Mouse (Mus musculus): ENCODE measurements at regions not wholly inside any gene's neighbourhood (a gene's known extent, or its start where the extent isn't known, plus 50 kb on each side); places are given as distances from the start of the nearest gene placed in this dataset.

- no peak overlapping the region for H3K9ac ChIP-seq (ENCODE audit: low read depth, low read length)
- 80% methylated on average over 6 of the region's 6 CpGs for WGBS
Observed at GRCm38 (mm10) chr4:56305664-56306330, 434.1 kb upstream of the Gm26657 start.

GRCm38 (mm10) chr4:56304275-56304674 lies 435.6 kb upstream of the Gm26657 start:
- no peaks in the 10 kb centered on the region for H3K9me3 ChIP-seq (ENCODE audit: control insufficient read depth, low read length)
- DNase-seq (ENCODE audit: low spot score) (no peak), ATAC-seq (ENCODE audit: low FRiP score) (no peak)
- no peak overlapping the region for H3K4me3 ChIP-seq (ENCODE audit: low read depth, low read length)
- no peaks in the 10 kb centered on the region for H3K27me3 ChIP-seq (ENCODE audit: control insufficient read depth, insufficient read depth, low read length)
- no peak overlapping the region for H3K27ac ChIP-seq (ENCODE audit: low read depth, low read length)
- no peak overlapping the region for H3K4me2 ChIP-seq (replicated peaks; ENCODE audit: low read depth, low read length)
- H3K4me1 ChIP-seq (replicated peaks; ENCODE audit: control insufficient read depth, insufficient read depth, low read length), result no peaks in the 10 kb centered on the region
- H3K9ac ChIP-seq (ENCODE audit: low read depth, low read length), result no peak overlapping the region
- H3K36me3 ChIP-seq (ENCODE audit: control insufficient read depth, insufficient read depth, low read length), result no peaks in the 10 kb centered on the region
- WGBS, result 56% methylated on average over 2 of the region's 2 CpGs

More at GRCm38 (mm10) chr4:56305664-56306330, 434.1 kb upstream of the Gm26657 start:
- H3K9me3 ChIP-seq (ENCODE audit: control insufficient read depth, low read length), result no peaks in the 10 kb centered on the region
- no peak overlapping the region for H3K4me3 ChIP-seq (ENCODE audit: low read depth, low read length)
- H3K36me3 ChIP-seq (ENCODE audit: control insufficient read depth, insufficient read depth, low read length), result no peaks in the 10 kb centered on the region
- no peak for ATAC-seq (ENCODE audit: low FRiP score)
- no peaks in the 10 kb centered on the region for H3K4me1 ChIP-seq (replicated peaks; ENCODE audit: control insufficient read depth, insufficient read depth, low read length)
- H3K27ac ChIP-seq (ENCODE audit: low read depth, low read length), result no peak overlapping the region
- H3K4me2 ChIP-seq (replicated peaks; ENCODE audit: low read depth, low read length), result no peak overlapping the region
- no peaks in the 10 kb centered on the region for H3K27me3 ChIP-seq (ENCODE audit: control insufficient read depth, insufficient read depth, low read length)
- no peak for DNase-seq (ENCODE audit: low spot score)

- DNase-seq (ENCODE audit: low spot score) (no peak), ATAC-seq (ENCODE audit: low FRiP score) (no peak)
- WGBS, result 83% methylated on average over 2 of the region's 2 CpGs
- Histone ChIP-seq H3K36me3 (ENCODE audit: control insufficient read depth, insufficient read depth, low read length) (no peaks in the 10 kb centered on the region), H3K4me3 (ENCODE audit: low read depth, low read length) (no peak overlapping the region), H3K4me2 (replicated peaks; ENCODE audit: low read depth, low read length) (no peak overlapping the region), H3K4me1 (replicated peaks; ENCODE audit: control insufficient read depth, insufficient read depth, low read length) (no peaks in the 10 kb centered on the region), H3K9ac (ENCODE audit: low read depth, low read length) (no peak overlapping the region), H3K9me3 (ENCODE audit: control insufficient read depth, low read length) (no peaks in the 10 kb centered on the region), H3K27me3 (ENCODE audit: control insufficient read depth, insufficient read depth, low read length) (no peaks in the 10 kb centered on the region), H3K27ac (ENCODE audit: low read depth, low read length) (no peak overlapping the region)
Observed at GRCm38 (mm10) chr4:56287980-56288379, 451.9 kb upstream of the Gm26657 start.

GRCm38 (mm10) chr4:56284490-56284889 lies 455.4 kb upstream of the Gm26657 start:
- Histone ChIP-seq H3K36me3 (ENCODE audit: control insufficient read depth, insufficient read depth, low read length) (no peaks in the 10 kb centered on the region), H3K4me1 (replicated peaks; ENCODE audit: control insufficient read depth, insufficient read depth, low read length) (no peaks in the 10 kb centered on the region), H3K27me3 (ENCODE audit: control insufficient read depth, insufficient read depth, low read length) (no peaks in the 10 kb centered on the region), H3K4me3 (ENCODE audit: low read depth, low read length) (no peak overlapping the region), H3K4me2 (replicated peaks; ENCODE audit: low read depth, low read length) (no peak overlapping the region), H3K9ac (ENCODE audit: low read depth, low read length) (no peak overlapping the region), H3K9me3 (ENCODE audit: control insufficient read depth, low read length) (no peaks in the 10 kb centered on the region), H3K27ac (ENCODE audit: low read depth, low read length) (no peak overlapping the region)
- DNase-seq (ENCODE audit: low spot score), result no peak
- no peak for ATAC-seq (ENCODE audit: low FRiP score)
- 72% methylated on average over 2 of the region's 2 CpGs for WGBS

- no peaks in the 10 kb centered on the region for H3K4me1 ChIP-seq (replicated peaks; ENCODE audit: control insufficient read depth, insufficient read depth, low read length)
- DNase-seq (ENCODE audit: low spot score) (no peak), ATAC-seq (ENCODE audit: low FRiP score) (no peak)
- H3K4me2 ChIP-seq (replicated peaks; ENCODE audit: low read depth, low read length), result no peak overlapping the region
- no peaks in the 10 kb centered on the region for H3K27me3 ChIP-seq (ENCODE audit: control insufficient read depth, insufficient read depth, low read length)
- WGBS, result 89% methylated on average over 3 of the region's 3 CpGs
- H3K9ac ChIP-seq (ENCODE audit: low read depth, low read length), result no peak overlapping the region
- H3K4me3 ChIP-seq (ENCODE audit: low read depth, low read length), result no peak overlapping the region
- H3K36me3 ChIP-seq (ENCODE audit: control insufficient read depth, insufficient read depth, low read length), result no peaks in the 10 kb centered on the region
- H3K27ac ChIP-seq (ENCODE audit: low read depth, low read length), result no peak overlapping the region
- H3K9me3 ChIP-seq (ENCODE audit: control insufficient read depth, low read length), result no peaks in the 10 kb centered on the region
Observed at GRCm38 (mm10) chr4:56275836-56276235, 464.0 kb upstream of the Gm26657 start.

- Histone ChIP-seq H3K27ac (ENCODE audit: low read depth, low read length) (no peak overlapping the region), H3K4me2 (replicated peaks; ENCODE audit: low read depth, low read length) (no peak overlapping the region), H3K9me3 (ENCODE audit: control insufficient read depth, low read length) (no peaks in the 10 kb centered on the region), H3K9ac (ENCODE audit: low read depth, low read length) (no peak overlapping the region), H3K27me3 (ENCODE audit: control insufficient read depth, insufficient read depth, low read length) (no peaks in the 10 kb centered on the region), H3K4me3 (ENCODE audit: low read depth, low read length) (no peak overlapping the region), H3K4me1 (replicated peaks; ENCODE audit: control insufficient read depth, insufficient read depth, low read length) (no peaks in the 10 kb centered on the region), H3K36me3 (ENCODE audit: control insufficient read depth, insufficient read depth, low read length) (no peaks in the 10 kb centered on the region)
- 89% methylated on average over 4 of the region's 4 CpGs for WGBS
- ATAC-seq (ENCODE audit: low FRiP score) (no peak), DNase-seq (ENCODE audit: low spot score) (no peak)
Observed at GRCm38 (mm10) chr4:56271390-56271789, 468.5 kb upstream of the Gm26657 start.

GRCm38 (mm10) chr4:56264626-56265025 lies 475.2 kb upstream of the Gm26657 start:
- no peak for DNase-seq (ENCODE audit: low spot score)
- H3K4me1 ChIP-seq (replicated peaks; ENCODE audit: control insufficient read depth, insufficient read depth, low read length), result no peaks in the 10 kb centered on the region
- ATAC-seq (ENCODE audit: low FRiP score), result no peak
- H3K9ac ChIP-seq (ENCODE audit: low read depth, low read length), result no peak overlapping the region
- H3K27ac ChIP-seq (ENCODE audit: low read depth, low read length), result no peak overlapping the region
- no peaks in the 10 kb centered on the region for H3K9me3 ChIP-seq (ENCODE audit: control insufficient read depth, low read length)
- WGBS, result 90% methylated on average over 4 of the region's 4 CpGs
- H3K27me3 ChIP-seq (ENCODE audit: control insufficient read depth, insufficient read depth, low read length), result no peaks in the 10 kb centered on the region
- no peaks in the 10 kb centered on the region for H3K36me3 ChIP-seq (ENCODE audit: control insufficient read depth, insufficient read depth, low read length)
- no peak overlapping the region for H3K4me3 ChIP-seq (ENCODE audit: low read depth, low read length)
- H3K4me2 ChIP-seq (replicated peaks; ENCODE audit: low read depth, low read length), result no peak overlapping the region

- no peaks in the 10 kb centered on the region for H3K9me3 ChIP-seq (ENCODE audit: control insufficient read depth, low read length)
- no peak overlapping the region for H3K27ac ChIP-seq (ENCODE audit: low read depth, low read length)
- ATAC-seq (ENCODE audit: low FRiP score), result no peak
- no peak overlapping the region for H3K9ac ChIP-seq (ENCODE audit: low read depth, low read length)
- no peaks in the 10 kb centered on the region for H3K36me3 ChIP-seq (ENCODE audit: control insufficient read depth, insufficient read depth, low read length)
- no peak for DNase-seq (ENCODE audit: low spot score)
- H3K27me3 ChIP-seq (ENCODE audit: control insufficient read depth, insufficient read depth, low read length), result no peaks in the 10 kb centered on the region
- H3K4me1 ChIP-seq (replicated peaks; ENCODE audit: control insufficient read depth, insufficient read depth, low read length), result no peaks in the 10 kb centered on the region
- H3K4me3 ChIP-seq (ENCODE audit: low read depth, low read length), result no peak overlapping the region
- no peak overlapping the region for H3K4me2 ChIP-seq (replicated peaks; ENCODE audit: low read depth, low read length)
Observed at GRCm38 (mm10) chr4:56263822-56264221, 476.0 kb upstream of the Gm26657 start.

- no peak overlapping the region for H3K9ac ChIP-seq (ENCODE audit: low read depth, low read length)
- DNase-seq (ENCODE audit: low spot score) (no peak), ATAC-seq (ENCODE audit: low FRiP score) (no peak)
- H3K4me2 ChIP-seq (replicated peaks; ENCODE audit: low read depth, low read length), result no peak overlapping the region
- H3K27me3 ChIP-seq (ENCODE audit: control insufficient read depth, insufficient read depth, low read length), result no peaks in the 10 kb centered on the region
- no peak overlapping the region for H3K27ac ChIP-seq (ENCODE audit: low read depth, low read length)
- H3K9me3 ChIP-seq (ENCODE audit: control insufficient read depth, low read length), result no peaks in the 10 kb centered on the region
- no peak overlapping the region for H3K4me3 ChIP-seq (ENCODE audit: low read depth, low read length)
- no peaks in the 10 kb centered on the region for H3K36me3 ChIP-seq (ENCODE audit: control insufficient read depth, insufficient read depth, low read length)
- H3K4me1 ChIP-seq (replicated peaks; ENCODE audit: control insufficient read depth, insufficient read depth, low read length), result no peaks in the 10 kb centered on the region
- 74% methylated on average over 1 of the region's 1 CpGs for WGBS
Observed at GRCm38 (mm10) chr4:56262589-56262988, 477.3 kb upstream of the Gm26657 start.
